Mouse (Mus musculus) liver, embryonic 12.5 days (tissue): ENCODE results near the gene Spout1. TPM values are rescaled to one million over a fixed set of nuclear protein-coding genes. Genes with fewer than 3 reads are reported as not detected.
A peak's percentile ranks its signal among the peaks of the same experiment; 100 is the strongest.
"Not testable (repeated sequence)": the region's sequence is repeated elsewhere in the genome, so short reads cannot be mapped to it uniquely, and the experiment has no call there.

Experiments used
- ATAC-seq: fragments of 200-750 bp; cut with Nextera tagmentation; 2 replicates; pipeline ENCODE4 v1.8.0; 2017; ENCODE audit warnings: moderate number of reproducible peaks, mild to moderate bottlenecking, moderate library complexity
- H3K27ac ChIP-seq: fragments of 300-500 bp; sonication (generic); 2 replicates; pipeline ENCODE4 v1.5.1; 2016; ENCODE audit warnings: mild to moderate bottlenecking
- H3K27me3 ChIP-seq: fragments of 300-500 bp; sonication (generic); replicated peaks from 2 replicates; pipeline ENCODE4 v1.6.1; 2016; ENCODE audit warnings: mild to moderate bottlenecking, moderate library complexity
- H3K36me3 ChIP-seq: fragments of 300-500 bp; sonication (generic); 2 replicates; pipeline ENCODE4 v1.6.1; 2016; ENCODE audit warnings: mild to moderate bottlenecking, moderate library complexity
- H3K4me1 ChIP-seq: fragments of 300-500 bp; sonication (generic); 2 replicates; pipeline ENCODE4 v1.6.1; 2016
- H3K4me2 ChIP-seq: fragments of 300-500 bp; sonication (generic); 2 replicates; pipeline ENCODE4 v1.6.1; 2016; ENCODE audit warnings: mild to moderate bottlenecking, moderate library complexity
- H3K4me3 ChIP-seq: fragments of 300-500 bp; sonication (generic); 2 replicates; pipeline ENCODE4 v1.5.1; 2016; ENCODE audit warnings: mild to moderate bottlenecking, moderate library complexity
- H3K9ac ChIP-seq: fragments of 300-500 bp; sonication (generic); 2 replicates; pipeline ENCODE4 v1.6.1; 2016; ENCODE audit warnings: mild to moderate bottlenecking, moderate library complexity
- H3K9me3 ChIP-seq: fragments of 300-500 bp; sonication (generic); replicated peaks from 2 replicates; pipeline ENCODE4 v1.6.1; 2016; ENCODE audit warnings: mild to moderate bottlenecking, moderate library complexity
- WGBS: fragments of 180-500 bp; shearing (Covaris S2); methylation state at CpG from one replicate; pipeline ENCODE4 v1.1.7; 2016; ENCODE audit not compliant: insufficient replicate concordance; 5-methylcytosine and 5-hydroxymethylcytosine counted together
- polyA plus RNA-seq: library from polyadenylated mRNA; unstranded; fragments of >200 nt; fragmentation: Nextera tagmentation; extraction: Ambion mirVana; gene quantifications from 2 replicates; pipeline ENCODE4 v1.2.1, GENCODE M21; 2016

The Spout1 gene
- polyA plus RNA-seq, 1 experiment from 2014 or later, result 54.4 TPM

GRCm38 (mm10) chr2:30203439-30203838, 25.2 kb upstream of the Spout1 start:
- Histone ChIP-seq H3K4me1 (peaks cover 42% of the 10 kb centered on the region), H3K4me2 (no peak overlapping the region), H3K27ac (no peak overlapping the region)

GRCm38 (mm10) chr2:30200388-30200925, 22.2 kb upstream of the Spout1 start:
- Histone ChIP-seq H3K27ac (peak overlapping the region; percentile 37), H3K9ac (no peak overlapping the region), H3K36me3 (no peaks in the 10 kb centered on the region), H3K4me3 (no peak overlapping the region), H3K4me1 (peaks cover 39% of the 10 kb centered on the region), H3K9me3 (no peaks in the 10 kb centered on the region), H3K27me3 (no peaks in the 10 kb centered on the region), H3K4me2 (no peak overlapping the region)
- 64% methylated on average over 5 of the region's 5 CpGs for WGBS
- ATAC-seq, result no peak

More at GRCm38 (mm10) chr2:30203439-30203838, 25.2 kb upstream of the Spout1 start:
- Histone ChIP-seq H3K27me3 (no peaks in the 10 kb centered on the region), H3K9ac (no peak overlapping the region), H3K36me3 (no peaks in the 10 kb centered on the region), H3K4me3 (no peak overlapping the region), H3K9me3 (no peaks in the 10 kb centered on the region)
- ATAC-seq, result no peak
- 65% methylated on average over 7 of the region's 7 CpGs for WGBS

- H3K4me2 ChIP-seq, result no peak overlapping the region
- no peak overlapping the region for H3K4me3 ChIP-seq
Measured at GRCm38 (mm10) chr2:30199984-30200383, 21.7 kb upstream of the Spout1 start.

DNA sequence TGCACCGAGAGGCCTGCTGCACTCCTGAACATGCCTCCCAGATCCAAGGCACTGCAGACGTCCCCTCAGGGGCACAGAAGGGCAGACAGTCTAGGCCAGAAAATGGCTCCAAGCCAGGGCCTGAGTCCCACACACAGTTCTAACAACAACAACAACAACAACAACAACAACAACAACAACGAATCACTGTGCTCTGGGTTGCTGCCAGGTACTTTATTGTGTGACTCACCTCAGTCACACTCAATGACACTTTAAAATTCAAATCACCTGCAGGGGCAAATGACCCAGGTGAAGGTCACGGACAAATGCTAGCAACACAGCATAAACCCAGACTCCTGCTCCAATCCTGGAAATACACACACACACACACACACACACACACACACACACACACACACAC, 19.8 kb upstream of the Spout1 start:
- Histone ChIP-seq H3K27ac (no peak overlapping the region; the same call in 1 of the 2 replicates), H3K27me3 (no peaks in the 10 kb centered on the region), H3K9ac (no peak overlapping the region), H3K9me3 (no peaks in the 10 kb centered on the region), H3K4me2 (no peak overlapping the region), H3K4me3 (no peak overlapping the region), H3K36me3 (0 out of 2 replicates have a peak, but pooled peaks cover 5% of the 10 kb centered on the region), H3K4me1 (peaks cover 21% of the 10 kb centered on the region)
- 64% methylated on average over 4 of the region's 4 CpGs for WGBS
- peak; percentile 49; the same call in 1 of the 2 replicates for ATAC-seq

More at GRCm38 (mm10) chr2:30199984-30200383, 21.7 kb upstream of the Spout1 start:
- Histone ChIP-seq H3K36me3 (no peaks in the 10 kb centered on the region), H3K9me3 (no peaks in the 10 kb centered on the region), H3K27ac (peak overlapping the region; percentile 49), H3K27me3 (no peaks in the 10 kb centered on the region), H3K9ac (no peak overlapping the region), H3K4me1 (peaks cover 35% of the 10 kb centered on the region)
- ATAC-seq, result no peak
- 33% methylated on average over 1 of the region's 1 CpGs for WGBS

- ATAC-seq, result no peak
- H3K9me3 ChIP-seq, result no peaks in the 10 kb centered on the region
- H3K9ac ChIP-seq, result no peak overlapping the region
- peaks cover 31% of the 10 kb centered on the region for H3K36me3 ChIP-seq
- H3K27ac ChIP-seq, result no peak overlapping the region
- no peaks in the 10 kb centered on the region for H3K27me3 ChIP-seq
- H3K4me1 ChIP-seq, result peaks cover 21% of the 10 kb centered on the region
- H3K4me3 ChIP-seq, result no peak overlapping the region
- 77% methylated on average over 3 of the region's 3 CpGs for WGBS
- H3K4me2 ChIP-seq, result no peak overlapping the region
Measured at GRCm38 (mm10) chr2:30194656-30195055, 16.4 kb upstream of the Spout1 start.

DNA sequence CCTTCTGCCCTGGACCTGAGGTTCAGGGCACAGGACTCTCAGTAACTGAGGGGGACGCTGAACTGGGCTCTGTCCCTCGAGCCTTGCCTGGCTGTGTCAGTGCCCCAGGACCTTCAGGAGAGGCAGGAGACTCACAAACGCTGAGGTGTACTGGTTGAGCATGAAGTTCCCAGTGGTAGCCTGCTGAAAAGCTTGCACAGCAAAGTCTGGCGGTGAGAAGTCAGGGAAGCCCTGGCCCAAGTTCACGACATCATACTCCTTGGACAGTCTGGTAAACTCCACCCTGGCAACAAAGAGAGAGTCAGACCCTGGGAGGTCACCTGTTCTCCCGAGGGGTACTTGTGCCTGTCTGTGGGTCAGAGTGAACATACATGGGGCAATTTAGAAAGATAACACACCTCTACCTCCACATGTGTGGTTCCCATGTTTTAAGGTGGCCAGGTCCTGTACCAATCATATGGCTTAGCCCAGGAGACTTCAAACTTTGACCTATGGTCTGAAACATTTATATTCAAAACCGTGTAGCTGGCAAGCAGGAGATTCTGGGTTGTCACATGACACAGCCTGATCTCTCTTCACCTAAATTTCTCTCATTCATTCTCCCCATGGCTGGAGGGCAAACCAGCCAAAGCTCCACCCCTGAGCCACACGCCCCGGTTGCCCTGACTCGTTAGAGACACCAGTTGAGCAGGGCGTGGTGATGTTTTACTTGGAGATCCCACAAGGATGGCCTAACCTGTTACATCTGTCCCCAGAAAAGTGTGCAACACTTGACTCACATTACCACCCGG, 13.7 kb upstream of the Spout1 start:
- no peak overlapping the region for H3K4me2 ChIP-seq
- H3K4me3 ChIP-seq, result no peak overlapping the region
- H3K27me3 ChIP-seq, result no peaks in the 10 kb centered on the region
- no peaks in the 10 kb centered on the region for H3K9me3 ChIP-seq
- 73% methylated on average over 12 of the region's 12 CpGs for WGBS
- no peak overlapping the region for H3K9ac ChIP-seq
- peaks cover 5% of the 10 kb centered on the region for H3K4me1 ChIP-seq
- no peak overlapping the region for H3K27ac ChIP-seq
- H3K36me3 ChIP-seq, result peaks cover 39% of the 10 kb centered on the region
- no peak for ATAC-seq

- peak; percentile 52 for ATAC-seq
- H3K27me3 ChIP-seq, result no peaks in the 10 kb centered on the region
- 0 out of 2 replicates have a peak, but pooled peaks cover 4% of the 10 kb centered on the region for H3K9me3 ChIP-seq
- H3K27ac ChIP-seq, result peak overlapping the region; percentile 85
- H3K9ac ChIP-seq, result peak overlapping the region; percentile 47
- 58% methylated on average over 3 of the region's 3 CpGs for WGBS
- H3K36me3 ChIP-seq, result peaks cover 36% of the 10 kb centered on the region
- H3K4me2 ChIP-seq, result peak overlapping the region; percentile 47
- no peak overlapping the region for H3K4me3 ChIP-seq
- H3K4me1 ChIP-seq, result peaks cover 49% of the 10 kb centered on the region
Measured at GRCm38 (mm10) chr2:30185681-30186080, 7.4 kb upstream of the Spout1 start.

DNA sequence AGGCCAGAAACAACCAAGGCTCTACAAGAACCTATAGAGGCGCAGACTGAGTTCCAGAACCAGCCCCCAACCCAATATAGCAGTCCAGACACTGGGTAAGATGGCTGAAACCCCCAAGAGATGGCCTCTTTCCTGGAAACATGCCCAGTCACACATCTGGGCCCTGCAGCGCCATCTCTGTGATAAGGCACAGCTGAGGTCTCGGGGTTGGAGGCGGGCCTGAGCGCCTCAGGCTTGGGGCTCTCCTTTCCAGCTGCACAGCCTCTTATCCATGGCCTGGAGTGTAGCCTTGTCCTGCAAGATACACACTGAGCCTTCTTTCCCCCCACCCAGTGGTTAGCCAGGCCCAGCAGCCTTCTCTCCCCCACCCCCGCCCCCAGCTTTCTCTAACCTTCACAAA, 7.0 kb upstream of the Spout1 start:
- peaks cover 49% of the 10 kb centered on the region for H3K4me1 ChIP-seq
- H3K9me3 ChIP-seq, result 0 out of 2 replicates have a peak, but pooled peaks cover 4% of the 10 kb centered on the region
- peaks cover 33% of the 10 kb centered on the region for H3K36me3 ChIP-seq
- peak; percentile 98 for ATAC-seq
- no peaks in the 10 kb centered on the region for H3K27me3 ChIP-seq
- H3K27ac ChIP-seq, result peak overlapping the region; percentile 85
- H3K4me3 ChIP-seq, result no peak overlapping the region
- 38% methylated on average over 6 of the region's 6 CpGs for WGBS
- H3K4me2 ChIP-seq, result peak overlapping the region; percentile 47
- H3K9ac ChIP-seq, result peak overlapping the region; percentile 47

- Histone ChIP-seq H3K4me2 (no peak overlapping the region), H3K4me1 (peaks cover 50% of the 10 kb centered on the region), H3K27me3 (no peaks in the 10 kb centered on the region), H3K4me3 (no peak overlapping the region), H3K9me3 (0 out of 2 replicates have a peak, but pooled peaks cover 4% of the 10 kb centered on the region), H3K36me3 (peaks cover 28% of the 10 kb centered on the region), H3K9ac (no peak overlapping the region), H3K27ac (peak overlapping the region; percentile 16; the same call in 1 of the 2 replicates)
- no peak for ATAC-seq
- WGBS, result 73% methylated on average over 3 of the region's 3 CpGs
Measured at GRCm38 (mm10) chr2:30183721-30184120, 5.5 kb upstream of the Spout1 start.

GRCm38 (mm10) chr2:30182424-30182823, 4.2 kb upstream of the Spout1 start:
- Histone ChIP-seq H3K9ac (no peak overlapping the region), H3K27me3 (no peaks in the 10 kb centered on the region), H3K9me3 (0 out of 2 replicates have a peak, but pooled peaks cover 4% of the 10 kb centered on the region), H3K4me1 (peaks cover 58% of the 10 kb centered on the region), H3K36me3 (peaks cover 20% of the 10 kb centered on the region), H3K4me3 (no peak overlapping the region), H3K27ac (no peak overlapping the region), H3K4me2 (no peak overlapping the region)
- 84% methylated on average over 2 of the region's 2 CpGs for WGBS
- ATAC-seq, result no peak

DNA sequence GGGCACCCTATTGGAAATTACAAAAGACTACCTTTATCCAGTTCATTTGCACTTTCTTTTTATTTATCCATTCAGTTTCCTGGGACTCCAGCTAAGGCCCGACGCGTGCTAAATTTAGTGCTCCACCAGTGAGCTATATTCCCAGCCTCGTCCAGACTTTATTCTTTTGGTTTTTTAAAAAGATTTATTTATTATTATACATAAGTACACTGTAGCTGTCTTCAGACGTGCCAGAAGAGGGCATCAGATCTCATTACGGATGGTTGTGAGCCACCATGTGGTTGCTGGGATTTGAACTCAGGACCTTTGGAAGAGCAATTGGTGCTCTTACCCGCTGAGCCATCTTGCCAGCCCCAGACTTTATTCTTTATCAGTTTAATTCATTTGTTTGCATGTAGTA, 452 bp upstream of the Spout1 start:
- ATAC-seq, H3K27ac ChIP-seq, H3K9ac ChIP-seq, H3K9me3 ChIP-seq, H3K27me3 ChIP-seq: not testable (repeated sequence)
- Histone ChIP-seq H3K4me1 (peaks cover 31% of the 10 kb centered on the region), H3K4me2 (peak overlapping the region; percentile 81), H3K4me3 (peak overlapping the region; percentile 78), H3K36me3 (peaks cover 35% of the 10 kb centered on the region)
- WGBS, result 52% methylated on average over 7 of the region's 7 CpGs

DNA sequence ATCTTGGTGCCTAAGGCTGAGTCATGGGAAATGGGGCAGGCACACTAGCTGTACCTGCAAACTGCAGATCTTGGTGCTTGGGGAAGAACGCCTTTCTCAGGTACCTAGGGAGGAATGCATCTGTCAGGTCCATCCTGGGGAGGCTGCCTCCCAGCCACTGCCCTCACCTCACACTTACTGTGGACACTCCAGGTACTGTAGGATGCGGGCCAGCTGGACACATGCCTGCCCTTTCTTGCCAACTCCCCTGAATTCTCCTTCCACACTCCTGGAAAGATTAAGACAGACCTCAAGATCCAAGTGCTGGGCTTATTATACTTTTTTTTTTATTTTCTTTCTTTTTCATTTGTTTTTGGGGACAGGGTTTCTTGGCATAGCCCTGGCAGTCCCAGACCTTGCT, 1.7 kb downstream of the Spout1 start:
- Histone ChIP-seq H3K27me3 (no peaks in the 10 kb centered on the region), H3K4me3 (0 out of 2 replicates have a peak overlapping the region, but pooled peaks have one; percentile 78), H3K4me1 (peaks cover 42% of the 10 kb centered on the region), H3K36me3 (peaks cover 50% of the 10 kb centered on the region), H3K27ac (no peak overlapping the region), H3K9ac (no peak overlapping the region), H3K4me2 (peak overlapping the region; percentile 81; the same call in 1 of the 2 replicates), H3K9me3 (0 out of 2 replicates have a peak, but pooled peaks cover 4% of the 10 kb centered on the region)
- 90% methylated on average over 2 of the region's 2 CpGs for WGBS
- no peak for ATAC-seq
